Mouse (Mus musculus) kidney, postnatal 0 days (tissue): ENCODE measurements around the gene Ttc7b. TPM values are rescaled to one million over a fixed set of nuclear protein-coding genes. Genes with fewer than 3 reads are reported as not detected.

Experiments used
- ATAC-seq: fragments of 200-750 bp; cut with Nextera tagmentation; replicated peaks from 2 replicates; pipeline ENCODE4 v1.8.0; 2017; ENCODE audit warnings: low read depth, moderate number of reproducible peaks, moderate TSS enrichment, moderate library complexity; ENCODE audit not compliant: low FRiP score
- DNase-seq: peaks from one replicate; pipeline ENCODE4 v3.0.0-alpha.2; 2016; ENCODE audit warnings: low spot score
- H3K27ac ChIP-seq: fragments of 300-500 bp; sonication (generic); 2 replicates; pipeline ENCODE4 v1.5.1; 2014; ENCODE audit warnings: mild to moderate bottlenecking
- H3K27me3 ChIP-seq: fragments of 300-500 bp; sonication (generic); 2 replicates; pipeline ENCODE4 v1.6.1; 2014; ENCODE audit warnings: low read length, mixed read lengths; ENCODE audit not compliant: insufficient read depth
- H3K36me3 ChIP-seq: fragments of 300-500 bp; sonication (generic); 2 replicates; pipeline ENCODE4 v1.6.1; 2014; ENCODE audit warnings: low read length, mixed read lengths; ENCODE audit not compliant: insufficient read depth
- H3K4me1 ChIP-seq: fragments of 300-500 bp; sonication (generic); replicated peaks from 2 replicates; pipeline ENCODE4 v1.6.1; 2014; ENCODE audit warnings: antibody characterized with exemption, low read length, mixed read lengths; ENCODE audit not compliant: insufficient read depth
- H3K4me2 ChIP-seq: fragments of 300-500 bp; sonication (generic); 2 replicates; pipeline ENCODE4 v1.6.1; 2014; ENCODE audit warnings: mild to moderate bottlenecking, low read length, moderate library complexity, mixed read lengths
- H3K4me3 ChIP-seq: fragments of 300-500 bp; sonication (generic); replicated peaks from 2 replicates; pipeline ENCODE4 v1.5.1; 2014; ENCODE audit warnings: low read depth, low read length
- H3K9ac ChIP-seq: fragments of 300-500 bp; sonication (generic); 2 replicates; pipeline ENCODE4 v1.6.1; 2014; ENCODE audit warnings: low read depth, low read length
- H3K9me3 ChIP-seq: fragments of 300-500 bp; sonication (generic); replicated peaks from 2 replicates; pipeline ENCODE4 v1.6.1; 2016; ENCODE audit warnings: low read length, inconsistent platforms, mixed read lengths
- CTCF ChIP-seq: IDR thresholded peaks from 2 replicates; pipeline ENCODE4 v1.5.1; 2016; ENCODE audit warnings: antibody characterized with exemption, low read depth, mild to moderate bottlenecking, moderate library complexity
- WGBS: fragments of 180-500 bp; shearing (Covaris S2); extraction: QIAGEN DNeasy Blood & Tissue Kit; methylation state at CpG from one replicate; pipeline ENCODE4 v1.1.7; 2014; 5-methylcytosine and 5-hydroxymethylcytosine counted together
- polyA plus RNA-seq: library from polyadenylated mRNA; unstranded; fragments of >200 nt; fragmentation: Nextera tagmentation; extraction: Ambion mirVana; gene quantifications from 2 replicates; pipeline ENCODE4 v1.2.1, GENCODE M21; 2015

Ttc7b gene
- polyA plus RNA-seq, 1 experiment from 2014 or later, result 6.1 TPM

GRCm38 (mm10) chr12:100398268-100398943, 122.2 kb downstream of the Ttc7b start:
- no peak overlapping the region for H3K27ac ChIP-seq
- H3K4me2 ChIP-seq, result no peak overlapping the region
- H3K4me3 ChIP-seq, result no peak overlapping the region
- ATAC-seq, result no peak
- 69% methylated on average over 8 of the region's 8 CpGs for WGBS
- no peak overlapping the region for H3K9ac ChIP-seq
- no peak for TF ChIP-seq CTCF
- H3K27me3 ChIP-seq, result no peaks in the 10 kb centered on the region
- H3K36me3 ChIP-seq, result peaks cover 26% of the 10 kb centered on the region; the same call in 1 of the 2 replicates
- no peaks in the 10 kb centered on the region for H3K4me1 ChIP-seq
- H3K9me3 ChIP-seq, result no peaks in the 10 kb centered on the region
- no peak for DNase-seq

GRCm38 (mm10) chr12:100397432-100398146, 123.0 kb downstream of the Ttc7b start:
- DNase-seq, result no peak
- Histone ChIP-seq H3K27me3 (no peaks in the 10 kb centered on the region), H3K4me1 (no peaks in the 10 kb centered on the region), H3K27ac (no peak overlapping the region), H3K9me3 (no peaks in the 10 kb centered on the region), H3K9ac (no peak overlapping the region), H3K4me3 (no peak overlapping the region), H3K36me3 (peaks cover 23% of the 10 kb centered on the region; the same call in 1 of the 2 replicates), H3K4me2 (no peak overlapping the region)
- ATAC-seq, result no peak
- no peak for TF ChIP-seq CTCF
- 89% methylated on average over 15 of the region's 15 CpGs for WGBS

GRCm38 (mm10) chr12:100396806-100397205, 123.8 kb downstream of the Ttc7b start:
- Histone ChIP-seq H3K4me3 (no peak overlapping the region), H3K27ac (no peak overlapping the region), H3K9ac (no peak overlapping the region), H3K36me3 (peaks cover 16% of the 10 kb centered on the region; the same call in 1 of the 2 replicates), H3K27me3 (no peaks in the 10 kb centered on the region), H3K4me2 (no peak overlapping the region), H3K4me1 (no peaks in the 10 kb centered on the region), H3K9me3 (no peaks in the 10 kb centered on the region)
- no peak for TF ChIP-seq CTCF
- WGBS, result 85% methylated on average over 2 of the region's 2 CpGs
- ATAC-seq (no peak), DNase-seq (no peak)

- DNase-seq, result no peak
- ATAC-seq, result no peak
- Histone ChIP-seq H3K4me2 (no peak overlapping the region), H3K36me3 (0 out of 2 replicates have a peak, but pooled peaks cover 10% of the 10 kb centered on the region), H3K27me3 (no peaks in the 10 kb centered on the region), H3K9me3 (no peaks in the 10 kb centered on the region), H3K4me3 (no peak overlapping the region), H3K27ac (no peak overlapping the region), H3K9ac (no peak overlapping the region), H3K4me1 (no peaks in the 10 kb centered on the region)
- TF ChIP-seq CTCF, result no peak
- 77% methylated on average over 3 of the region's 3 CpGs for WGBS
Measured at GRCm38 (mm10) chr12:100393532-100393931, 127.1 kb downstream of the Ttc7b start.

- 64% methylated on average over 3 of the region's 3 CpGs for WGBS
- no peaks in the 10 kb centered on the region for H3K4me1 ChIP-seq
- 0 out of 2 replicates have a peak, but pooled peaks cover 13% of the 10 kb centered on the region for H3K36me3 ChIP-seq
- ATAC-seq (no peak), DNase-seq (peak; percentile 58)
- TF ChIP-seq CTCF, result no peak
- no peaks in the 10 kb centered on the region for H3K27me3 ChIP-seq
- no peak overlapping the region for H3K27ac ChIP-seq
- H3K4me3 ChIP-seq, result no peak overlapping the region
- H3K9me3 ChIP-seq, result no peaks in the 10 kb centered on the region
- no peak overlapping the region for H3K4me2 ChIP-seq
- H3K9ac ChIP-seq, result no peak overlapping the region
Measured at GRCm38 (mm10) chr12:100393109-100393508, 127.5 kb downstream of the Ttc7b start.

GRCm38 (mm10) chr12:100392466-100392865, 128.2 kb downstream of the Ttc7b start:
- Histone ChIP-seq H3K9ac (no peak overlapping the region), H3K4me2 (no peak overlapping the region), H3K27ac (no peak overlapping the region), H3K27me3 (no peaks in the 10 kb centered on the region), H3K4me3 (no peak overlapping the region), H3K36me3 (0 out of 2 replicates have a peak, but pooled peaks cover 13% of the 10 kb centered on the region), H3K4me1 (no peaks in the 10 kb centered on the region), H3K9me3 (no peaks in the 10 kb centered on the region)
- 85% methylated on average over 5 of the region's 5 CpGs for WGBS
- ATAC-seq, result no peak
- DNase-seq, result no peak
- TF ChIP-seq CTCF, result no peak
